Mouse (Mus musculus) heart, adult 2 months (tissue): ENCODE measurements around the gene Col12a1. TPM values are rescaled to one million over a fixed set of nuclear protein-coding genes. Genes with fewer than 3 reads are reported as not detected.

Experiments used
- DNase-seq, 2 experiments: peaks; one replicate each; pipeline ENCODE4 v3.0.0; 2021
- H3K27ac ChIP-seq: fragments of 200-600 bp; 2 replicates; pipeline ENCODE4 v1.8.1; 2022
- H3K27me3 ChIP-seq: fragments of 200-500 bp; 2 replicates; pipeline ENCODE4 v1.6.1; 2012; ENCODE audit warnings: mild to moderate bottlenecking, low read length, inconsistent platforms, mixed read lengths; ENCODE audit not compliant: control insufficient read depth, insufficient read depth
- H3K36me3 ChIP-seq: fragments of 200-500 bp; 2 replicates; pipeline ENCODE4 v1.6.1; 2012; ENCODE audit warnings: low read length, inconsistent platforms; ENCODE audit not compliant: control insufficient read depth, insufficient read depth
- H3K4me1 ChIP-seq: fragments of 200-500 bp; 2 replicates; pipeline ENCODE4 v1.6.1; 2011; ENCODE audit warnings: low read length; ENCODE audit not compliant: control insufficient read depth, insufficient read depth
- H3K4me3 ChIP-seq: fragments of 200-600 bp; 2 replicates; pipeline ENCODE4 v1.8.1; 2022
- H3K79me2 ChIP-seq: fragments of 200-500 bp; replicated peaks from 2 replicates; pipeline ENCODE4 v1.6.1; 2012; ENCODE audit warnings: mild to moderate bottlenecking, inconsistent platforms, low read length, moderate library complexity, mixed read lengths; ENCODE audit not compliant: control insufficient read depth, insufficient read depth
- H3K9ac ChIP-seq: fragments of 200-500 bp; 2 replicates; pipeline ENCODE4 v1.6.1; 2012; ENCODE audit warnings: low read depth, mild to moderate bottlenecking, control low read depth, inconsistent platforms, low read length, mixed read lengths
- CTCF ChIP-seq: fragments of 200-600 bp; IDR thresholded peaks from 2 replicates; pipeline ENCODE4 v1.8.1; 2022; ENCODE audit warnings: antibody characterized with exemption, mild to moderate bottlenecking, moderate library complexity
- EP300 ChIP-seq: fragments of 200-500 bp; IDR thresholded peaks from 2 replicates; pipeline ENCODE4 v1.6.1; 2011; ENCODE audit warnings: low read depth, low read length, control low read depth; ENCODE audit not compliant: insufficient read depth
- POLR2A ChIP-seq: fragments of 200-500 bp; IDR thresholded peaks from 2 replicates; pipeline ENCODE4 v1.6.1; 2011; ENCODE audit warnings: mild to moderate bottlenecking, low read depth, low read length, control low read depth; ENCODE audit not compliant: insufficient read depth
- WGBS: fragments of 180-500 bp; shearing (Covaris S2); methylation state at CpG from one replicate; pipeline ENCODE4 v1.1.7; 2018; 5-methylcytosine and 5-hydroxymethylcytosine counted together
- intact Hi-C: fragments of 180-260 bp; cut with DNase I; formaldehyde crosslinking; loops from one replicate; pipeline ENCODE4 v1.15.1; 2025
- long read RNA-seq: library from polyadenylated mRNA; stranded (forward); transcript quantifications from one replicate; pipeline ENCODE4 v2.0.0, GENCODE M21; 2021
- polyA plus RNA-seq: library from polyadenylated mRNA; depleted of rRNA; stranded (reverse); fragments of >200 nt; gene quantifications from 2 replicates; pipeline ENCODE4 v1.2.3, GENCODE M21; 2012; rRNA removed
- total RNA-seq, 2 experiments: library from RNA; stranded (reverse); gene quantifications; 2 replicates each; pipeline ENCODE4 v1.2.3; 2021

The Col12a1 gene
- total RNA-seq (under 1 TPM; 0.70 to 0.96 TPM), polyA plus RNA-seq (1.1 and 2.2 TPM in 2 replicates)
- long read RNA-seq = 0 reads

GRCm38 (mm10) chr9:79718481-79719370 lies at the start of gene Col12a1:
Gene Col12a1 (minus strand): TSS chr9:79718831.
- Histone ChIP-seq H3K27ac (no peak within 1 kb of the TSS), H3K79me2 (no peaks in the 10 kb centered on the region), H3K36me3 (no peaks in the 10 kb centered on the region), H3K4me3 (peak within 1 kb of the TSS; percentile 46), H3K4me1 (no peaks in the 10 kb centered on the region; the same call in 1 of the 2 replicates), H3K27me3 (peaks cover 5% of the 10 kb centered on the region; the same call in 1 of the 2 replicates), H3K9ac (peak within 1 kb of the TSS; percentile 44)
- intact Hi-C loops = loop anchor here (5.0 to 10.0 kb wide), 3 partner anchors 351 to 1071 kb away; no protein-coding TSS in a partner anchor
- under 1% methylated on average over 64 of the region's 64 CpGs for WGBS
- peak; percentile 74 to 76 for DNase-seq
- TF ChIP-seq POLR2A = no peak
- no peak for TF ChIP-seq EP300
- TF ChIP-seq CTCF = no peak

- 70% methylated on average over 5 of the region's 5 CpGs for WGBS
- no peaks in the 10 kb centered on the region for H3K36me3 ChIP-seq
- DNase-seq = no peak
- H3K4me3 ChIP-seq = no peak overlapping the region
- intact Hi-C loops = no loop called here
- H3K27ac ChIP-seq = no peak overlapping the region
- no peaks in the 10 kb centered on the region for H3K27me3 ChIP-seq
- no peaks in the 10 kb centered on the region for H3K79me2 ChIP-seq
- TF ChIP-seq CTCF (no peak), EP300 (no peak), POLR2A (no peak)
- no peak overlapping the region for H3K9ac ChIP-seq
- no peaks in the 10 kb centered on the region for H3K4me1 ChIP-seq
Observed at GRCm38 (mm10) chr9:79766991-79767545, 48.4 kb upstream of the Col12a1 start.

GRCm38 (mm10) chr9:79765329-79765728 lies 46.7 kb upstream of the Col12a1 start:
- no peaks in the 10 kb centered on the region for H3K36me3 ChIP-seq
- 86% methylated on average over 4 of the region's 4 CpGs for WGBS
- intact Hi-C loops = no loop called here
- H3K4me3 ChIP-seq = no peak overlapping the region
- no peaks in the 10 kb centered on the region for H3K27me3 ChIP-seq
- no peak for TF ChIP-seq CTCF
- no peak for TF ChIP-seq EP300
- TF ChIP-seq POLR2A = no peak
- no peak overlapping the region for H3K9ac ChIP-seq
- H3K4me1 ChIP-seq = no peaks in the 10 kb centered on the region
- H3K27ac ChIP-seq = no peak overlapping the region
- no peak for DNase-seq
- no peaks in the 10 kb centered on the region for H3K79me2 ChIP-seq

GRCm38 (mm10) chr9:79762519-79762918 lies 43.9 kb upstream of the Col12a1 start:
- DNase-seq = no peak
- Histone ChIP-seq H3K79me2 (peaks cover 3% of the 10 kb centered on the region), H3K4me1 (peaks cover 4% of the 10 kb centered on the region), H3K27me3 (no peaks in the 10 kb centered on the region), H3K9ac (no peak overlapping the region), H3K4me3 (no peak overlapping the region), H3K27ac (no peak overlapping the region), H3K36me3 (peaks cover 9% of the 10 kb centered on the region)
- 78% methylated on average over 6 of the region's 6 CpGs for WGBS
- TF ChIP-seq POLR2A (no peak), EP300 (no peak), CTCF (no peak)
- intact Hi-C loops = no loop called here

- Histone ChIP-seq H3K4me1 (peaks cover 4% of the 10 kb centered on the region), H3K4me3 (peak overlapping the region; percentile 87), H3K9ac (peak overlapping the region; percentile 76), H3K36me3 (peaks cover 17% of the 10 kb centered on the region), H3K27me3 (no peaks in the 10 kb centered on the region), H3K27ac (peak overlapping the region; percentile 94), H3K79me2 (peaks cover 3% of the 10 kb centered on the region)
- 3% methylated on average over 14 of the region's 14 CpGs for WGBS
- TF ChIP-seq POLR2A (no peak), CTCF (no peak), EP300 (no peak)
- no peak for DNase-seq
- intact Hi-C loops = no loop called here
Observed at GRCm38 (mm10) chr9:79760076-79760475, 41.4 kb upstream of the Col12a1 start.
